Mouse (Mus musculus): Measurements from ENCODE around the gene Serpinb9b. TPM values are rescaled to one million over a fixed set of nuclear protein-coding genes. Genes with fewer than 3 reads are reported as not detected.
"Not testable (repeated sequence)": the region's sequence is repeated elsewhere in the genome, so short reads cannot be mapped to it uniquely, and the experiment has no call there.

Serpinb9b gene
- not detected for total RNA-seq (2021)
- long read RNA-seq = 0 reads

- no peak for DNase-seq (ENCODE audit: low spot score in 2 of 2)
Observed at GRCm38 (mm10) chr13:33027244-33027643, at the start of gene Serpinb9b. Gene Serpinb9b, plus strand, starts transcription at chr13:33027416.

- DNase-seq (ENCODE audit: low spot score in 2 of 2) = no peak
Observed at GRCm38 (mm10) chr13:32982556-32983042, 44.6 kb upstream of the Serpinb9b start.

GRCm38 (mm10) chr13:32986256-32986655 lies 41.0 kb upstream of the Serpinb9b start:
- no peak for DNase-seq (ENCODE audit: low spot score in 2 of 2)

GRCm38 (mm10) chr13:32993152-32993893 lies 33.9 kb upstream of the Serpinb9b start:
- no peak for DNase-seq (ENCODE audit: low spot score in 2 of 2)

- no peak for DNase-seq (ENCODE audit: low spot score in 2 of 2)
Observed at GRCm38 (mm10) chr13:32993894-32994242, 33.3 kb upstream of the Serpinb9b start.

- DNase-seq (ENCODE audit: low spot score in 2 of 2) = no peak
Observed at GRCm38 (mm10) chr13:32995051-32995450, 32.2 kb upstream of the Serpinb9b start.

GRCm38 (mm10) chr13:33001341-33001740 lies 25.9 kb upstream of the Serpinb9b start:
- DNase-seq (ENCODE audit: low spot score in 2 of 2) = no peak

- DNase-seq (ENCODE audit: low spot score in 2 of 2) = no peak
Observed at GRCm38 (mm10) chr13:33002950-33003349, 24.3 kb upstream of the Serpinb9b start, which contains the start of gene Serpinb9. Gene Serpinb9, plus strand, starts transcription at chr13:33003250.

- no peak for DNase-seq (ENCODE audit: low spot score in 2 of 2)
Observed at GRCm38 (mm10) chr13:33003523-33004413, 23.4 kb upstream of the Serpinb9b start.

- peak; percentile 80 to 84 for DNase-seq (ENCODE audit: low spot score in 2 of 2)
Observed at GRCm38 (mm10) chr13:33004414-33005105, 22.7 kb upstream of the Serpinb9b start.

GRCm38 (mm10) chr13:33005501-33006075 lies 21.6 kb upstream of the Serpinb9b start:
- no peak for DNase-seq (ENCODE audit: low spot score in 2 of 2)

GRCm38 (mm10) chr13:33006555-33006954 lies 20.7 kb upstream of the Serpinb9b start:
- no peak for DNase-seq (ENCODE audit: low spot score in 2 of 2)

- DNase-seq (ENCODE audit: low spot score in 2 of 2) = no peak
Observed at GRCm38 (mm10) chr13:33012395-33012794, 14.8 kb upstream of the Serpinb9b start.

- DNase-seq (ENCODE audit: low spot score in 2 of 2) = no peak
Observed at GRCm38 (mm10) chr13:33013271-33013670, 13.9 kb upstream of the Serpinb9b start.

GRCm38 (mm10) chr13:33022371-33022770 lies 4.8 kb upstream of the Serpinb9b start:
- DNase-seq (ENCODE audit: low spot score in 2 of 2) = no peak

GRCm38 (mm10) chr13:33026427-33027057 lies 674 bp upstream of the Serpinb9b start:
- DNase-seq (ENCODE audit: low spot score in 2 of 2) = no peak

- DNase-seq (ENCODE audit: low spot score in 2 of 2) = no peak
Observed at GRCm38 (mm10) chr13:33028146-33028545, 930 bp downstream of the Serpinb9b start.

GRCm38 (mm10) chr13:33028550-33028949 lies 1.3 kb downstream of the Serpinb9b start:
- DNase-seq (ENCODE audit: low spot score in 2 of 2) = no peak

- DNase-seq (ENCODE audit: low spot score in 2 of 2) = not testable (repeated sequence)
Observed at GRCm38 (mm10) chr13:33029478-33029877, 2.3 kb downstream of the Serpinb9b start.

- no peak for DNase-seq (ENCODE audit: low spot score in 2 of 2)
Observed at GRCm38 (mm10) chr13:33030281-33030680, 3.1 kb downstream of the Serpinb9b start.

GRCm38 (mm10) chr13:33035506-33035905 lies 8.3 kb downstream of the Serpinb9b start:
- DNase-seq (ENCODE audit: low spot score in 2 of 2) = no peak
